Comparison of ENCODE assay signal across 16 mouse cellular contexts in the genomic region with DNA sequence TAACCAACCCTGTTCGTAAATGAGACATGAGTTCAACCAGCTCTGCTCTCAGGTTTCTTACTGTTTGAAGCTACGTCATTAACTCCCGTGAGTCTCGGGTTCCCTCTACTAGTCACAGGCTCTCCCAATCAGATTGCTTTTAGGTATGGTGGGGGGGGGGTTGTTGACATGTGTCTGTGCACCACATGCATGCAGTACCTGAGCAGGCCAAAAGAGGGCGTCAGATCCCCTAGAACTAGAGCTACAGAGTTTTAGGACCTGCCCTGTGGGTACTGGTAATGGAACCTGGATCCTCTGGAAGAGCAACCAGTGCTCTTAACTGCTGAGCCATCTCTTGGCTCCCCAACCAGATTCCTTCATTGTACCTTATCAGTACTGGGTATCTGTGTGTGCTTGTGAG. TPM values are rescaled to one million over a fixed set of nuclear protein-coding genes. Genes with fewer than 3 reads are reported as not detected.
DNase-seq lines count a peak whose midpoint lies in the region; ATAC-seq and TF ChIP-seq lines count a peak whose summit lies in the region.
"Had no signal": no experiment of that assay in that cellular context is flagged by ENCODE, and none has a peak within 500 bp of the region (broad histone marks: within the 10 kb centered on the region; RNA-seq: fewer than 3 reads in every experiment).

No protein-coding gene starts in this region.

- H3K27me3 ChIP-seq in liver, embryonic 14.5 days (ENCODE audit: control insufficient read depth, insufficient read depth, low read length) = no peaks in the 10 kb centered on the region
- H3K27me3 ChIP-seq in liver, embryonic 11.5 days (replicated peaks; ENCODE audit: control insufficient read depth, insufficient read depth, low read length) = no peaks in the 10 kb centered on the region
- no peaks in the 10 kb centered on the region for H3K27me3 ChIP-seq in midbrain, embryonic 14.5 days (ENCODE audit: control insufficient read depth, insufficient read depth, low read length)
- H3K27me3 ChIP-seq: midbrain, embryonic 15.5 days; neural tube, embryonic 15.5 days had no signal

- no peak for TF ChIP-seq EP300 in liver, embryonic 14.5 days (IDR thresholded peaks at IDR 0.05; ENCODE audit: low read depth)

- TF ChIP-seq CTCF in liver, embryonic 14.5 days (IDR thresholded peaks at IDR 0.05; ENCODE audit: low read depth) = peak; percentile 47

- no peak overlapping the region for H3K4me2 ChIP-seq in liver, embryonic 14.5 days (ENCODE audit: low read depth)
- H3K4me2 ChIP-seq in liver, embryonic 11.5 days = no peak overlapping the region
- no peak overlapping the region for H3K4me2 ChIP-seq in midbrain, embryonic 14.5 days (ENCODE audit: low read length)
- H3K4me2 ChIP-seq: midbrain, embryonic 15.5 days; neural tube, embryonic 15.5 days had no signal

- H3K9me3 ChIP-seq in liver, embryonic 14.5 days (ENCODE audit: control insufficient read depth, low read length) = no peaks in the 10 kb centered on the region
- H3K9me3 ChIP-seq in liver, embryonic 11.5 days (ENCODE audit: control insufficient read depth, low read length) = no peaks in the 10 kb centered on the region
- H3K9me3 ChIP-seq in midbrain, embryonic 14.5 days (ENCODE audit: control insufficient read depth, low read length) = no peaks in the 10 kb centered on the region
- H3K9me3 ChIP-seq: midbrain, embryonic 15.5 days; neural tube, embryonic 15.5 days had no signal

- no peak overlapping the region for H3K27ac ChIP-seq in liver, embryonic 14.5 days
- no peak overlapping the region for H3K27ac ChIP-seq in liver, embryonic 11.5 days (ENCODE audit: low read depth, low read length)
- no peak overlapping the region for H3K27ac ChIP-seq in midbrain, embryonic 14.5 days (replicated peaks; ENCODE audit: low read depth, low read length)
- H3K27ac ChIP-seq: midbrain, embryonic 15.5 days; neural tube, embryonic 15.5 days had no signal

- no peaks in the 10 kb centered on the region for H3K4me1 ChIP-seq in liver, embryonic 14.5 days (replicated peaks; ENCODE audit: control insufficient read depth in 2 of 2, insufficient read depth in 2 of 2, low read length in 1 of 2)
- H3K4me1 ChIP-seq in liver, embryonic 11.5 days (replicated peaks; ENCODE audit: control insufficient read depth, insufficient read depth, low read length) = no peaks in the 10 kb centered on the region
- no peaks in the 10 kb centered on the region for H3K4me1 ChIP-seq in midbrain, embryonic 14.5 days (ENCODE audit: control insufficient read depth, insufficient read depth, low read length)
- H3K4me1 ChIP-seq: midbrain, embryonic 15.5 days; neural tube, embryonic 15.5 days had no signal

- H3K36me3 ChIP-seq in liver, embryonic 14.5 days (replicated peaks; ENCODE audit: control insufficient read depth, insufficient read depth, low read depth) = no peaks in the 10 kb centered on the region
- no peaks in the 10 kb centered on the region for H3K36me3 ChIP-seq in liver, embryonic 11.5 days (ENCODE audit: control insufficient read depth, insufficient read depth, low read length)
- no peaks in the 10 kb centered on the region for H3K36me3 ChIP-seq in midbrain, embryonic 14.5 days (ENCODE audit: control insufficient read depth, insufficient read depth, low read length)
- H3K36me3 ChIP-seq: midbrain, embryonic 15.5 days; neural tube, embryonic 15.5 days had no signal

- peak; percentile 36 for DNase-seq in adrenal gland, postnatal 14 days
- no peak for DNase-seq in adrenal gland, postnatal 10 days
- DNase-seq in liver, embryonic 14.5 days (ENCODE audit: low read depth in 3 of 3, low spot score in 3 of 3) = no peak
- no peak for DNase-seq in liver, embryonic 11.5 days (ENCODE audit: low spot score)
- DNase-seq in WW6 (ENCODE audit: low read depth, low spot score) = peak; percentile 59
- DNase-seq in thymus, postnatal 36 days = peak; percentile 8 to 11
- DNase-seq in cerebellum, postnatal 10 days = no peak
- no peak for DNase-seq in midbrain, embryonic 14.5 days
- DNase-seq: cerebellum, adult 9-11 months; heart, postnatal 36 days; layer of hippocampus, adult 9-11 months had no signal

- no peak overlapping the region for H3K9ac ChIP-seq in liver, embryonic 14.5 days (replicated peaks)
- no peak overlapping the region for H3K9ac ChIP-seq in liver, embryonic 11.5 days (ENCODE audit: low read depth, low read length)
- no peak overlapping the region for H3K9ac ChIP-seq in midbrain, embryonic 14.5 days (replicated peaks; ENCODE audit: low read length)
- H3K9ac ChIP-seq: midbrain, embryonic 15.5 days; neural tube, embryonic 15.5 days had no signal

- 60% methylated on average over 5 of the region's 5 CpGs for WGBS in liver, embryonic 14.5 days (ENCODE audit: insufficient replicate concordance)
- WGBS in liver, embryonic 11.5 days = 63% methylated on average over 5 of the region's 5 CpGs
- 82% methylated on average over 5 of the region's 5 CpGs for WGBS in midbrain, embryonic 14.5 days

- no peak overlapping the region for H3K4me3 ChIP-seq in liver, embryonic 14.5 days (ENCODE audit: insufficient read depth in 1 of 2, low read depth in 2 of 2, low read length in 2 of 2)
- no peak overlapping the region for H3K4me3 ChIP-seq in liver, embryonic 11.5 days (ENCODE audit: low read depth, low read length)
- H3K4me3 ChIP-seq in midbrain, embryonic 14.5 days (replicated peaks; ENCODE audit: low read depth, low read length) = no peak overlapping the region
- H3K4me3 ChIP-seq: midbrain, embryonic 15.5 days; neural tube, embryonic 15.5 days had no signal

- ATAC-seq in liver, embryonic 14.5 days (ENCODE audit: insufficient read depth) = no peak
- ATAC-seq in liver, embryonic 11.5 days (replicated peaks; ENCODE audit: low FRiP score) = no peak
- no peak for ATAC-seq in midbrain, embryonic 14.5 days (ENCODE audit: low FRiP score, low TSS enrichment)
- ATAC-seq: activated CD4-positive, CD25-positive, alpha-beta regulatory T cell, adult 4 months; intestine, postnatal 0 days; lung, postnatal 0 days; midbrain, embryonic 15.5 days had no signal

RNA-seq across cellular contexts. Expression of gene Elp6, which starts 29.1 kb away (rescaled TPM):
- 6.5 and 9.4 TPM in 2 replicates for total RNA-seq in adrenal gland, postnatal 14 days (2021)
- total RNA-seq in adrenal gland, postnatal 10 days (2021) = 1 to 10 TPM; 6.2 to 9.2 TPM
- polyA plus RNA-seq in liver, embryonic 14.5 days (2012; rRNA removed) = 7.7 and 8.0 TPM in 2 replicates
- 6.3 and 7.5 TPM in 2 replicates for polyA plus RNA-seq in liver, embryonic 14.5 days (2014; fragmentation: Nextera tagmentation; extraction: Ambion mirVana)
- 27.7 TPM in 2 replicates for polyA plus RNA-seq in liver, embryonic 11.5 days (2014; fragmentation: Nextera tagmentation; extraction: Ambion mirVana)
- 43.4 and 43.5 TPM in 2 replicates for polyA plus RNA-seq in midbrain, embryonic 14.5 days (2014; fragmentation: Nextera tagmentation; extraction: Ambion mirVana)

RNA-seq across cellular contexts. Expression of gene Cspg5, which starts 32.3 kb away (rescaled TPM):
- 14.2 and 17.2 TPM in 2 replicates for total RNA-seq in adrenal gland, postnatal 14 days (2021)
- total RNA-seq in adrenal gland, postnatal 10 days (2021) = 10 to 100 TPM; 13.6 to 18.6 TPM
- 0.13 and 0.26 TPM in 2 replicates for polyA plus RNA-seq in liver, embryonic 14.5 days (2012; rRNA removed)
- polyA plus RNA-seq in liver, embryonic 14.5 days (2014; fragmentation: Nextera tagmentation; extraction: Ambion mirVana) = 0.11 and 0.13 TPM in 2 replicates
- polyA plus RNA-seq in liver, embryonic 11.5 days (2014; fragmentation: Nextera tagmentation; extraction: Ambion mirVana) = 0.21 and 0.34 TPM in 2 replicates
- polyA plus RNA-seq in midbrain, embryonic 14.5 days (2014; fragmentation: Nextera tagmentation; extraction: Ambion mirVana) = 105 and 178 TPM in 2 replicates

RNA-seq across cellular contexts. Expression of gene Scap, which starts 57.2 kb away (rescaled TPM):
- 67.9 and 75.7 TPM in 2 replicates for total RNA-seq in adrenal gland, postnatal 14 days (2021)
- total RNA-seq in adrenal gland, postnatal 10 days (2021) = 10 to 100 TPM; 76.4 to 83.9 TPM
- polyA plus RNA-seq in liver, embryonic 14.5 days (2012; rRNA removed) = 9.4 and 12.3 TPM in 2 replicates
- polyA plus RNA-seq in liver, embryonic 14.5 days (2014; fragmentation: Nextera tagmentation; extraction: Ambion mirVana) = 15.6 and 18.9 TPM in 2 replicates
- 32.9 and 36.7 TPM in 2 replicates for polyA plus RNA-seq in liver, embryonic 11.5 days (2014; fragmentation: Nextera tagmentation; extraction: Ambion mirVana)
- 50.5 and 52.4 TPM in 2 replicates for polyA plus RNA-seq in midbrain, embryonic 14.5 days (2014; fragmentation: Nextera tagmentation; extraction: Ambion mirVana)

Comparison
In these comparisons a context has a peak if more than half of its experiments do, and no peak if none do; other contexts are left out.
1. DNase-seq: peak in adrenal gland, postnatal 14 days (single experiment), WW6 (single experiment) and thymus, postnatal 36 days (2 of 2); none in adrenal gland, postnatal 10 days (single experiment), liver, embryonic 14.5 days (0 of 3), liver, embryonic 11.5 days (single experiment), cerebellum, postnatal 10 days (0 of 2) and midbrain, embryonic 14.5 days (single experiment).
2. RNA of gene Cspg5, which starts 32.3 kb away (polyA plus RNA-seq): 105 to 178 TPM in midbrain, embryonic 14.5 days; 0.21 to 0.34 TPM in liver, embryonic 11.5 days and 0.11 to 0.26 TPM in liver, embryonic 14.5 days; every median in the first group is over 10 times any median in the second.